Mouse (Mus musculus) gastrocnemius, adult 2 months (tissue): Measurements from ENCODE around the gene Id4. TPM values are rescaled to one million over a fixed set of nuclear protein-coding genes. Genes with fewer than 3 reads are reported as not detected.

Source experiments
- DNase-seq: peaks from one replicate; pipeline ENCODE4 v3.0.0; 2022
- H3K27ac ChIP-seq: fragments of 200-600 bp; 2 replicates; pipeline ENCODE4 v1.8.1; 2022; ENCODE audit warnings: mild to moderate bottlenecking
- H3K4me3 ChIP-seq: fragments of 200-600 bp; 2 replicates; pipeline ENCODE4 v1.8.1; 2022; ENCODE audit warnings: mild to moderate bottlenecking, moderate library complexity
- CTCF ChIP-seq: fragments of 200-600 bp; IDR thresholded peaks from 2 replicates; pipeline ENCODE4 v1.8.1; 2022; ENCODE audit warnings: antibody characterized with exemption, mild to moderate bottlenecking, moderate library complexity
- intact Hi-C: fragments of 180-260 bp; cut with DNase I; formaldehyde crosslinking; loops from one replicate; pipeline ENCODE4 v1.15.1; 2025
- long read RNA-seq, 2 experiments: library from polyadenylated mRNA; stranded (forward); transcript quantifications; one replicate each; pipeline ENCODE4 v2.0.0; 2021
- total RNA-seq, 2 experiments: library from RNA; stranded (reverse); gene quantifications; 2 replicates each; pipeline ENCODE4 v1.2.3; 2021

The Id4 gene
- under 1 TPM; 0.59 to 0.70 TPM for total RNA-seq
- long read RNA-seq, experiment 1, partial matches to known transcripts: 0 of 1 reads
- long read RNA-seq, experiment 1, other reads (novel, unspliced or antisense): 0 of 1 reads
- long read RNA-seq, experiment 2, partial matches to known transcripts: 0 of 4 reads
- long read RNA-seq, experiment 2, other reads (novel, unspliced or antisense): 1 of 4 reads

GRCm38 (mm10) chr13:48260690-48261278, at the start of gene Id4:
Id4 (plus strand) TSS chr13:48261228.
- no peak for TF ChIP-seq CTCF
- DNase-seq: peak; percentile 98
- peak within 1 kb of the TSS; percentile 88 for H3K4me3 ChIP-seq
- intact Hi-C loops: loop anchor here (2.0 kb wide), 1 partner anchor 32 kb away; no protein-coding TSS in a partner anchor
- H3K27ac ChIP-seq: peak within 1 kb of the TSS; percentile 80

- TF ChIP-seq CTCF: no peak
- no peak for DNase-seq
- no peak overlapping the region for H3K27ac ChIP-seq
- H3K4me3 ChIP-seq: peak overlapping the region; percentile 36
- intact Hi-C loops: no loop called here
Measured at GRCm38 (mm10) chr13:48227136-48227535, 33.9 kb upstream of the Id4 start.

GRCm38 (mm10) chr13:48227712-48228111, 33.3 kb upstream of the Id4 start:
- DNase-seq: peak; percentile 98
- peak overlapping the region; percentile 85 for H3K27ac ChIP-seq
- intact Hi-C loops: loop anchor here (2.0 kb wide), 1 partner anchor 33 kb away; the partner anchor contains the start of gene Id4
- peak overlapping the region; percentile 67 for H3K4me3 ChIP-seq
- TF ChIP-seq CTCF: no peak

- intact Hi-C loops: loop anchor here (2.0 kb wide), 1 partner anchor 33 kb away; the partner anchor contains the start of gene Id4
- H3K4me3 ChIP-seq: peak overlapping the region; percentile 67
Measured at GRCm38 (mm10) chr13:48228114-48228513, 32.9 kb upstream of the Id4 start.

GRCm38 (mm10) chr13:48230996-48231395, 30.0 kb upstream of the Id4 start:
- Histone ChIP-seq H3K27ac (no peak overlapping the region), H3K4me3 (no peak overlapping the region)
- TF ChIP-seq CTCF: no peak
- DNase-seq: no peak
- intact Hi-C loops: no loop called here

More at GRCm38 (mm10) chr13:48228114-48228513, 32.9 kb upstream of the Id4 start:
- TF ChIP-seq CTCF: no peak
- no peak for DNase-seq
- H3K27ac ChIP-seq: peak overlapping the region; percentile 85

GRCm38 (mm10) chr13:48236436-48236835, 24.6 kb upstream of the Id4 start:
- Histone ChIP-seq H3K4me3 (no peak overlapping the region), H3K27ac (no peak overlapping the region)
- intact Hi-C loops: loop anchor here (5.0 kb wide), 2 partner anchors 36 to 226 kb away; no protein-coding TSS in a partner anchor
- TF ChIP-seq CTCF: no peak
- DNase-seq: no peak

- no peak overlapping the region for H3K27ac ChIP-seq
- no peak for TF ChIP-seq CTCF
- DNase-seq: no peak
- no peak overlapping the region for H3K4me3 ChIP-seq
- intact Hi-C loops: loop anchor here (5.0 kb wide), 2 partner anchors 35 to 225 kb away; no protein-coding TSS in a partner anchor
Measured at GRCm38 (mm10) chr13:48236865-48237264, 24.2 kb upstream of the Id4 start.

GRCm38 (mm10) chr13:48237516-48237915, 23.5 kb upstream of the Id4 start:
- Histone ChIP-seq H3K4me3 (no peak overlapping the region), H3K27ac (peak overlapping the region; percentile 44)
- intact Hi-C loops: loop anchor here (5.0 kb wide), 2 partner anchors 35 to 225 kb away; no protein-coding TSS in a partner anchor
- TF ChIP-seq CTCF: peak; percentile 60
- peak; percentile 64 for DNase-seq

- intact Hi-C loops: no loop called here
- H3K4me3 ChIP-seq: no peak overlapping the region
- no peak for TF ChIP-seq CTCF
- H3K27ac ChIP-seq: no peak overlapping the region
- DNase-seq: no peak
Measured at GRCm38 (mm10) chr13:48245235-48246012, 15.6 kb upstream of the Id4 start.

GRCm38 (mm10) chr13:48252559-48252958, 8.5 kb upstream of the Id4 start:
- intact Hi-C loops: no loop called here
- TF ChIP-seq CTCF: no peak

GRCm38 (mm10) chr13:48255026-48255425, 6.0 kb upstream of the Id4 start:
- H3K4me3 ChIP-seq: no peak overlapping the region
- H3K27ac ChIP-seq: no peak overlapping the region
- no peak for TF ChIP-seq CTCF
- DNase-seq: no peak
- intact Hi-C loops: no loop called here

More at GRCm38 (mm10) chr13:48252559-48252958, 8.5 kb upstream of the Id4 start:
- Histone ChIP-seq H3K4me3 (no peak overlapping the region), H3K27ac (no peak overlapping the region)
- DNase-seq: no peak

GRCm38 (mm10) chr13:48261341-48262221, 553 bp downstream of the Id4 start:
- TF ChIP-seq CTCF: no peak
- peak; percentile 66 for DNase-seq
- intact Hi-C loops: loop anchor here (2.0 kb wide), 1 partner anchor 33 kb away; no protein-coding TSS in a partner anchor
- peak overlapping the region; percentile 79 for H3K27ac ChIP-seq
- peak overlapping the region; percentile 88 for H3K4me3 ChIP-seq
